Mouse (Mus musculus): ENCODE data around the gene Wwp2. TPM values are rescaled to one million over a fixed set of nuclear protein-coding genes. Genes with fewer than 3 reads are reported as not detected.

The Wwp2 gene
- polyA plus RNA-seq, 1 experiment = 59.8 TPM

- Histone ChIP-seq H3K4me2 (ENCODE audit: low read depth) (no peak overlapping the region), H3K79me2 (ENCODE audit: control insufficient read depth, insufficient read depth) (no peaks in the 10 kb centered on the region), H3K36me3 (ENCODE audit: control insufficient read depth, insufficient read depth) (peaks cover 13% of the 10 kb centered on the region), H3ac (ENCODE audit: control insufficient read depth, insufficient read length) (no peak overlapping the region), H3K27me3 (ENCODE audit: control insufficient read depth, insufficient read depth, insufficient read length) (no peaks in the 10 kb centered on the region), H3K4me3 (no peak overlapping the region)
- TF ChIP-seq TCF12 (IDR thresholded peaks at IDR 0.05; ENCODE audit: insufficient read depth, poor library complexity, severe bottlenecking) = no peak
- no peak for TF ChIP-seq POLR2A (IDR thresholded peaks at IDR 0.05; ENCODE audit: insufficient read length, low read depth)
Observed at GRCm38 (mm10) chr8:107405935-107406334, 30.2 kb upstream of the Wwp2 start.

GRCm38 (mm10) chr8:107411391-107411790 is 24.8 kb upstream of the Wwp2 start:
- TF ChIP-seq E2F4 (IDR thresholded peaks at IDR 0.05; ENCODE audit: insufficient read depth) = no peak
- no peak for TF ChIP-seq SRF (IDR thresholded peaks at IDR 0.05; ENCODE audit: control insufficient read depth, insufficient read length, low read depth)
- no peak for TF ChIP-seq USF1 (IDR thresholded peaks at IDR 0.05; ENCODE audit: low read depth)
- H3K79me2 ChIP-seq (ENCODE audit: control insufficient read depth, insufficient read depth) = no peaks in the 10 kb centered on the region
- no peak overlapping the region for H3K4me3 ChIP-seq
- peaks cover 27% of the 10 kb centered on the region for H3K36me3 ChIP-seq (ENCODE audit: control insufficient read depth, insufficient read depth)
- H3K27me3 ChIP-seq (ENCODE audit: control insufficient read depth, insufficient read depth, insufficient read length) = no peaks in the 10 kb centered on the region
- H3K4me2 ChIP-seq (ENCODE audit: low read depth) = no peak overlapping the region
- H3ac ChIP-seq (ENCODE audit: control insufficient read depth, insufficient read length) = no peak overlapping the region

- H3K4me2 ChIP-seq (ENCODE audit: low read depth) = no peak overlapping the region
- H3K27me3 ChIP-seq (ENCODE audit: control insufficient read depth, insufficient read depth, insufficient read length) = no peaks in the 10 kb centered on the region
- no peaks in the 10 kb centered on the region for H3K79me2 ChIP-seq (ENCODE audit: control insufficient read depth, insufficient read depth)
- TF ChIP-seq CEBPB (IDR thresholded peaks at IDR 0.05; ENCODE audit: insufficient read depth, poor library complexity, severe bottlenecking) (no peak), USF1 (IDR thresholded peaks at IDR 0.05; ENCODE audit: low read depth) (no peak), TCF3 (IDR thresholded peaks at IDR 0.05; ENCODE audit: insufficient read length, low read depth) (no peak), MYOD1 (IDR thresholded peaks at IDR 0.05; ENCODE audit: control insufficient read depth in 1 of 3, insufficient read length in 2 of 3, low read depth in 2 of 3) (no peak), SRF (IDR thresholded peaks at IDR 0.05; ENCODE audit: control insufficient read depth, insufficient read length, low read depth) (no peak), POLR2A (IDR thresholded peaks at IDR 0.05; ENCODE audit: insufficient read length, low read depth) (no peak), MAX (IDR thresholded peaks at IDR 0.05; ENCODE audit: low read depth) (no peak), POLR2AphosphoS2 (IDR thresholded peaks at IDR 0.05; ENCODE audit: insufficient read length, low read depth) (no peak), E2F4 (IDR thresholded peaks at IDR 0.05; ENCODE audit: insufficient read depth) (no peak), MYOG (IDR thresholded peaks at IDR 0.05; ENCODE audit: control insufficient read depth in 1 of 3, insufficient read depth in 1 of 3, insufficient read length in 2 of 3, low read depth in 2 of 3) (no peak), TCF12 (IDR thresholded peaks at IDR 0.05; ENCODE audit: insufficient read depth, poor library complexity, severe bottlenecking) (no peak)
- H3ac ChIP-seq (ENCODE audit: control insufficient read depth, insufficient read length) = no peak overlapping the region
- H3K4me3 ChIP-seq = no peak overlapping the region
- peaks cover 34% of the 10 kb centered on the region for H3K36me3 ChIP-seq (ENCODE audit: control insufficient read depth, insufficient read depth)
Observed at GRCm38 (mm10) chr8:107412552-107412951, 23.6 kb upstream of the Wwp2 start.

GRCm38 (mm10) chr8:107413881-107414280 is 22.3 kb upstream of the Wwp2 start:
- H3K4me2 ChIP-seq (ENCODE audit: low read depth) = no peak overlapping the region
- H3K27me3 ChIP-seq (ENCODE audit: control insufficient read depth, insufficient read depth, insufficient read length) = no peaks in the 10 kb centered on the region
- no peak overlapping the region for H3ac ChIP-seq (ENCODE audit: control insufficient read depth, insufficient read length)
- no peak overlapping the region for H3K4me3 ChIP-seq
- no peak for TF ChIP-seq E2F4 (IDR thresholded peaks at IDR 0.05; ENCODE audit: insufficient read depth)
- no peak for TF ChIP-seq MAX (IDR thresholded peaks at IDR 0.05; ENCODE audit: low read depth)
- TF ChIP-seq REST (IDR thresholded peaks at IDR 0.05; ENCODE audit: insufficient read depth, insufficient read length) = no peak
- no peak for TF ChIP-seq TCF3 (IDR thresholded peaks at IDR 0.05; ENCODE audit: insufficient read length, low read depth)
- no peak for TF ChIP-seq CEBPB (IDR thresholded peaks at IDR 0.05; ENCODE audit: insufficient read depth, poor library complexity, severe bottlenecking)
- TF ChIP-seq TCF12 (IDR thresholded peaks at IDR 0.05; ENCODE audit: insufficient read depth, poor library complexity, severe bottlenecking) = no peak
- TF ChIP-seq SRF (IDR thresholded peaks at IDR 0.05; ENCODE audit: control insufficient read depth, insufficient read length, low read depth) = no peak
- TF ChIP-seq MYOG (IDR thresholded peaks at IDR 0.05; ENCODE audit: control insufficient read depth in 1 of 3, insufficient read depth in 1 of 3, insufficient read length in 2 of 3, low read depth in 2 of 3) = no peak
- no peak for TF ChIP-seq MYOD1 (IDR thresholded peaks at IDR 0.05; ENCODE audit: control insufficient read depth in 1 of 3, insufficient read length in 2 of 3, low read depth in 2 of 3)
- no peak for TF ChIP-seq USF1 (IDR thresholded peaks at IDR 0.05; ENCODE audit: low read depth)
- TF ChIP-seq POLR2AphosphoS2 (IDR thresholded peaks at IDR 0.05; ENCODE audit: insufficient read length, low read depth) = no peak
- TF ChIP-seq POLR2A (IDR thresholded peaks at IDR 0.05; ENCODE audit: insufficient read length, low read depth) = no peak
- H3K36me3 ChIP-seq (ENCODE audit: control insufficient read depth, insufficient read depth) = peaks cover 45% of the 10 kb centered on the region
- H3K79me2 ChIP-seq (ENCODE audit: control insufficient read depth, insufficient read depth) = no peaks in the 10 kb centered on the region

- Histone ChIP-seq H3K79me2 (ENCODE audit: control insufficient read depth, insufficient read depth) (peaks cover 6% of the 10 kb centered on the region), H3ac (ENCODE audit: control insufficient read depth, insufficient read length) (no peak overlapping the region), H3K36me3 (ENCODE audit: control insufficient read depth, insufficient read depth) (peaks cover 52% of the 10 kb centered on the region), H3K4me3 (no peak overlapping the region), H3K4me2 (ENCODE audit: low read depth) (no peak overlapping the region), H3K27me3 (ENCODE audit: control insufficient read depth, insufficient read depth, insufficient read length) (no peaks in the 10 kb centered on the region)
- TF ChIP-seq E2F4 (IDR thresholded peaks at IDR 0.05; ENCODE audit: insufficient read depth) (no peak), POLR2AphosphoS2 (IDR thresholded peaks at IDR 0.05; ENCODE audit: insufficient read length, low read depth) (no peak), SRF (IDR thresholded peaks at IDR 0.05; ENCODE audit: control insufficient read depth, insufficient read length, low read depth) (no peak), TCF12 (IDR thresholded peaks at IDR 0.05; ENCODE audit: insufficient read depth, poor library complexity, severe bottlenecking) (no peak)
Observed at GRCm38 (mm10) chr8:107417001-107417400, 19.2 kb upstream of the Wwp2 start.

All from myocyte (in vitro differentiated cells).